Mouse (Mus musculus) lung, embryonic 14.5 days (tissue): ENCODE data around the gene Pdp2. TPM values are rescaled to one million over a fixed set of nuclear protein-coding genes. Genes with fewer than 3 reads are reported as not detected.
"Not testable (repeated sequence)": the region's sequence is repeated elsewhere in the genome, so short reads cannot be mapped to it uniquely, and the experiment has no call there.

Experiments
- ATAC-seq: fragments of 200-750 bp; cut with Nextera tagmentation; 2 replicates; pipeline ENCODE4 v1.8.0; 2017; ENCODE audit warnings: mild to moderate bottlenecking, moderate TSS enrichment, moderate library complexity; ENCODE audit not compliant: insufficient read depth
- DNase-seq: peaks from one replicate; pipeline ENCODE4 v3.0.0-alpha.2; 2015
- H3K27ac ChIP-seq: fragments of 300-500 bp; sonication (generic); 2 replicates; pipeline ENCODE4 v1.5.1; 2014; ENCODE audit warnings: low read depth, mild to moderate bottlenecking, moderate library complexity
- H3K27me3 ChIP-seq: fragments of 300-500 bp; sonication (generic); 2 replicates; pipeline ENCODE4 v1.6.1; 2014; ENCODE audit warnings: low read length, control low read depth; ENCODE audit not compliant: insufficient read depth
- H3K36me3 ChIP-seq: fragments of 300-500 bp; sonication (generic); 2 replicates; pipeline ENCODE4 v1.6.1; 2014; ENCODE audit warnings: control low read depth; ENCODE audit not compliant: insufficient read depth
- H3K4me1 ChIP-seq: fragments of 300-500 bp; sonication (generic); 2 replicates; pipeline ENCODE4 v1.6.1; 2014; ENCODE audit warnings: antibody characterized with exemption, control low read depth; ENCODE audit not compliant: insufficient read depth
- H3K4me2 ChIP-seq: fragments of 300-500 bp; sonication (generic); 2 replicates; pipeline ENCODE4 v1.6.1; 2014; ENCODE audit warnings: mild to moderate bottlenecking
- H3K4me3 ChIP-seq: fragments of 300-500 bp; sonication (generic); 2 replicates; pipeline ENCODE4 v1.5.1; 2014; ENCODE audit warnings: low read depth, low read length
- H3K9ac ChIP-seq: fragments of 300-500 bp; sonication (generic); 2 replicates; pipeline ENCODE4 v1.6.1; 2014
- H3K9me3 ChIP-seq: fragments of 300-500 bp; sonication (generic); 2 replicates; pipeline ENCODE4 v1.6.1; 2016; ENCODE audit warnings: low read depth, low read length, control low read depth
- CTCF ChIP-seq: IDR thresholded peaks from 2 replicates; pipeline ENCODE4 v1.5.1; 2016; ENCODE audit warnings: antibody characterized with exemption, low read depth
- WGBS: fragments of 180-500 bp; shearing (Covaris S2); extraction: QIAGEN DNeasy Blood & Tissue Kit; methylation state at CpG from one replicate; pipeline ENCODE4 v1.1.7; 2014; 5-methylcytosine and 5-hydroxymethylcytosine counted together
- polyA plus RNA-seq: library from polyadenylated mRNA; unstranded; fragments of >200 nt; fragmentation: Nextera tagmentation; extraction: Ambion mirVana; gene quantifications from 2 replicates; pipeline ENCODE4 v1.2.1, GENCODE M21; 2014

Gene Pdp2
- polyA plus RNA-seq, 1 experiment from 2014 or later: 10.3 TPM

- Histone ChIP-seq H3K9ac (peak within 1 kb of the TSS; percentile 80), H3K9me3 (no peaks in the 10 kb centered on the region), H3K4me1 (peaks cover 15% of the 10 kb centered on the region), H3K36me3 (peaks cover 11% of the 10 kb centered on the region; the same call in 1 of the 2 replicates), H3K27me3 (no peaks in the 10 kb centered on the region), H3K27ac (peak within 1 kb of the TSS; percentile 72), H3K4me3 (peak within 1 kb of the TSS; percentile 85), H3K4me2 (peak within 1 kb of the TSS; percentile 88)
- ATAC-seq (peak; percentile 97), DNase-seq (peak; percentile 94)
- no peak for TF ChIP-seq CTCF
- WGBS: under 1% methylated on average over 66 of the region's 66 CpGs
Observed at GRCm38 (mm10) chr8:104641426-104642323, 50.4 kb downstream of the Pdp2 start, which contains the start of gene Ciao2b. Gene Ciao2b (minus strand): TSS chr8:104641965.

- peaks cover 11% of the 10 kb centered on the region; the same call in 1 of the 2 replicates for H3K36me3 ChIP-seq
- H3K9ac ChIP-seq: peak overlapping the region; percentile 80
- H3K4me3 ChIP-seq: peak overlapping the region; percentile 85
- ATAC-seq (peak; percentile 30; the same call in 1 of the 2 replicates), DNase-seq (no peak)
- peak overlapping the region; percentile 72; the same call in 1 of the 2 replicates for H3K27ac ChIP-seq
- H3K27me3 ChIP-seq: no peaks in the 10 kb centered on the region
- peak overlapping the region; percentile 88 for H3K4me2 ChIP-seq
- peaks cover 15% of the 10 kb centered on the region for H3K4me1 ChIP-seq
- 73% methylated on average over 6 of the region's 6 CpGs for WGBS
- no peak for TF ChIP-seq CTCF
- H3K9me3 ChIP-seq: no peaks in the 10 kb centered on the region
Observed at GRCm38 (mm10) chr8:104642324-104642654, 51.0 kb downstream of the Pdp2 start.

- not testable (repeated sequence) for H3K9ac ChIP-seq, DNase-seq, H3K27me3 ChIP-seq, H3K36me3 ChIP-seq, ATAC-seq, H3K9me3 ChIP-seq, H3K4me2 ChIP-seq, H3K27ac ChIP-seq, H3K4me3 ChIP-seq
- H3K4me1 ChIP-seq: peaks cover 15% of the 10 kb centered on the region
- WGBS: 61% methylated on average over 3 of the region's 3 CpGs
Observed at GRCm38 (mm10) chr8:104644187-104644586, 52.9 kb downstream of the Pdp2 start.

Other genes with a start within 250 kb of the Pdp2 start
- 3.6 and 4.0 TPM in 2 replicates for gene Cmtm4, start 195.6 kb upstream of the Pdp2 start, polyA plus RNA-seq
- gene Dync1li2, start 148.4 kb upstream of the Pdp2 start, polyA plus RNA-seq: 61.1 and 62.4 TPM in 2 replicates
- gene Terb1, start 81.5 kb upstream of the Pdp2 start, polyA plus RNA-seq: 0.14 and 0.18 TPM in 2 replicates
- 97.2 and 98.1 TPM in 2 replicates for gene Nae1, start 56.8 kb upstream of the Pdp2 start, polyA plus RNA-seq
- 0.32 and 0.45 TPM in 2 replicates for gene Car7, start 56.8 kb upstream of the Pdp2 start, polyA plus RNA-seq
- gene Cdh16, start 32.9 kb downstream of the Pdp2 start, polyA plus RNA-seq: 32.2 and 33.7 TPM in 2 replicates
- gene Rrad, start 39.9 kb downstream of the Pdp2 start, polyA plus RNA-seq: 10.1 and 14.1 TPM in 2 replicates
- gene Ciao2b, start 50.5 kb downstream of the Pdp2 start, polyA plus RNA-seq: 88.3 and 88.4 TPM in 2 replicates
- not detected in 2 replicates for gene Ces2a, start 142.6 kb downstream of the Pdp2 start, polyA plus RNA-seq
- gene Ces2b, start 240.1 kb downstream of the Pdp2 start, polyA plus RNA-seq: 0.58 and 0.84 TPM in 2 replicates